Mouse (Mus musculus): ENCODE measurements around the gene Rnf185. TPM values are rescaled to one million over a fixed set of nuclear protein-coding genes. Genes with fewer than 3 reads are reported as not detected.
A peak's percentile ranks its signal among the peaks of the same experiment; 100 is the strongest.

Gene Rnf185
- polyA plus RNA-seq, 1 experiment from 2014 or later = 33.9 TPM

DNA sequence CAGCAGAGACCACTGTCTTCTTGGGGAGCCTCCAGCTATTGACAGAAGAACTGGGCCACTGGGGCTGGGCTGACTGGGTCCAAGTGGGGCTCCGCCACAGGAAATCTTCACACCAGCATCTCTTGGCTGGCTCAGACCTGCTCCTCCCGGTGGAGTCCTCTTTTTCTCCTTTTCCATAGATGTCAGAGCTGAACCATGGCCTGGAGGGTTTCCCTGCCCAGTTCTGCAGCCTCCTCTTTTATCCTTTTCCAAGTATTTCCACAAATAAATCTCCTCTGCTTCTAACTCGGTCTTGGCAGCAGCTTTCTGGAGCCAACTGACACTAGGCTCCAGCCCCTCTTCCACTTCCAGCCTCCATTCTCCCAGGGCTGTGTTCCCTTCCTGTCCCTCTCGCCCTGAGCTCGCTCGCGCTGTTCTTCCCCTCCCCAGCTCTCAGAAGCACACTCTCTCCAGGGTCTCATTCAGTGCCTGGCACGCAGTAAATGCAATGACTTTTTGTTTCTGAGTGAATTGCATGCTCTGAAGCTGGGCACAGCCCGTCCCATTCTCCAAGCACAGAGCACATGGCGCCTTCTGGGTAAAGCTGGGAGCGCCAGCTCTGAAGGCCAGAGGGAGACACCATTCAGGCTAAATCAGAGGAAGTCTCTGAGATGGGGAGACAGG, 31.9 kb upstream of the Rnf185 start:
- Histone ChIP-seq H3K27ac (ENCODE audit: low read depth) (no peak overlapping the region), H3K4me3 (ENCODE audit: low read depth, low read length) (no peak overlapping the region), H3K9ac (ENCODE audit: low read length) (no peak overlapping the region), H3K36me3 (ENCODE audit: control insufficient read depth, insufficient read depth, low read length) (no peaks in the 10 kb centered on the region), H3K4me1 (replicated peaks; ENCODE audit: control insufficient read depth, insufficient read depth, low read length) (0 out of 2 replicates have a peak, but pooled peaks cover 3% of the 10 kb centered on the region), H3K27me3 (replicated peaks; ENCODE audit: control insufficient read depth, insufficient read depth, low read length) (no peaks in the 10 kb centered on the region), H3K9me3 (ENCODE audit: control insufficient read depth, low read length) (no peaks in the 10 kb centered on the region), H3K4me2 (ENCODE audit: low read length) (no peak overlapping the region)
- DNase-seq (ENCODE audit: low spot score) (no peak), ATAC-seq (replicated peaks; ENCODE audit: low FRiP score, low TSS enrichment, low read depth) (no peak)
- 64% methylated on average over 11 of the region's 11 CpGs for WGBS

DNA sequence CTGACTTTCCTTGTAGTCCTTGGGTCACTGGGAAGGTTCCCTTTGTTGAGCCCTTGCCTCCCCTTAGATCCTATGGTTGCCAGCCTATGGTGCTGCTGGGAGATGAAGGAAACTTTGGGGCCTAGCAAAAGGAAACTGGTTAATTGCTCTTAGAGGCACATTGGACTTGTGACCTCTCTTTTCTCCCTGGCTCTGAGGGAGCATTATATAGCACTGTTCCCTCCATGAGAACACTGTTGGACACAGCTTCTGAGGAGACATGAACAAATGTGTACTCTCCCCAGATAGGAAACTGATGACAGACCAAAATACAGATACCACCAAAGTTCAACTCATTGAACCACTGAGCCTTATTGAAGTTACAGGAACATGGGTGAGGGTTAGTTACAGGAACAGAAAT, 23.3 kb upstream of the Rnf185 start:
- DNase-seq (ENCODE audit: low spot score) = no peak
- ATAC-seq (replicated peaks; ENCODE audit: low FRiP score, low TSS enrichment, low read depth) = no peak
- no peak overlapping the region for H3K27ac ChIP-seq (ENCODE audit: low read depth)
- no peaks in the 10 kb centered on the region for H3K36me3 ChIP-seq (ENCODE audit: control insufficient read depth, insufficient read depth, low read length)
- H3K9me3 ChIP-seq (ENCODE audit: control insufficient read depth, low read length) = no peaks in the 10 kb centered on the region
- H3K27me3 ChIP-seq (replicated peaks; ENCODE audit: control insufficient read depth, insufficient read depth, low read length) = no peaks in the 10 kb centered on the region
- H3K9ac ChIP-seq (ENCODE audit: low read length) = no peak overlapping the region
- no peak overlapping the region for H3K4me2 ChIP-seq (ENCODE audit: low read length)
- no peaks in the 10 kb centered on the region for H3K4me1 ChIP-seq (replicated peaks; ENCODE audit: control insufficient read depth, insufficient read depth, low read length)
- H3K4me3 ChIP-seq (ENCODE audit: low read depth, low read length) = no peak overlapping the region

DNA sequence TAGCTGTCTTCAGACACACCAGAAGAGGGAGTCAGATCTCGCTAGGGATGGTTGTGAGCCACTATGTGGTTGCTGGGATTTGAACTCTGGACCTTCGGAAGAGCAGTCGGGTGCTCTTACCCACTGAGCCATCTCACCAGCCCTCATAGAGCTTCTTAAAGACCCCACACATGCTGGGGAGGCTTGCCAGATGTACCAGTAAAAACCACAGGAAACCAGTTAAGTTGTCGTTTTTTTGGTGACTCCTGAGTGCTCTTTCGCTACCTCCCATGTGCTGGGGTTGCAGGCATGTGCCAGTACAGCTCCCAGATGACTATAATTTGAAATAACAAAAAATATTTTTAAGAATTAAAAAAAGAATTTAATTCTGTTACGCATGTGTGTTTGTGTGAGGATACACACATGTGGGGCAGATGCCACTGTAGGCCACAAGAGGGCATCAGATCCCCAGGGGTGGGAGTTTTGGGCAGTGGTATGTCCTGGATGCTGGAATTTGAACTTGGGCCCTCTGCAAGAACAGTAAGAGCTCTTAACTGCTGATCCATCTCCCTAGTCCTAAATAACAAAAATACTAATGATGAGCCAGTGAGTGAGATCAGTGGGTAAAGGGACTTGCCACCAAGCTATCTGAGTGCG, 22.4 kb upstream of the Rnf185 start:
- Histone ChIP-seq H3K27me3 (replicated peaks; ENCODE audit: control insufficient read depth, insufficient read depth, low read length) (no peaks in the 10 kb centered on the region), H3K36me3 (ENCODE audit: control insufficient read depth, insufficient read depth, low read length) (no peaks in the 10 kb centered on the region), H3K9me3 (ENCODE audit: control insufficient read depth, low read length) (no peaks in the 10 kb centered on the region), H3K4me1 (replicated peaks; ENCODE audit: control insufficient read depth, insufficient read depth, low read length) (no peaks in the 10 kb centered on the region), H3K4me2 (ENCODE audit: low read length) (no peak overlapping the region), H3K4me3 (ENCODE audit: low read depth, low read length) (no peak overlapping the region), H3K27ac (ENCODE audit: low read depth) (no peak overlapping the region), H3K9ac (ENCODE audit: low read length) (no peak overlapping the region)
- 93% methylated on average over 7 of the region's 7 CpGs for whole genome bisulfite sequencing
- no peak for ATAC-seq (replicated peaks; ENCODE audit: low FRiP score, low TSS enrichment, low read depth)
- DNase-seq (ENCODE audit: low spot score) = no peak

DNA sequence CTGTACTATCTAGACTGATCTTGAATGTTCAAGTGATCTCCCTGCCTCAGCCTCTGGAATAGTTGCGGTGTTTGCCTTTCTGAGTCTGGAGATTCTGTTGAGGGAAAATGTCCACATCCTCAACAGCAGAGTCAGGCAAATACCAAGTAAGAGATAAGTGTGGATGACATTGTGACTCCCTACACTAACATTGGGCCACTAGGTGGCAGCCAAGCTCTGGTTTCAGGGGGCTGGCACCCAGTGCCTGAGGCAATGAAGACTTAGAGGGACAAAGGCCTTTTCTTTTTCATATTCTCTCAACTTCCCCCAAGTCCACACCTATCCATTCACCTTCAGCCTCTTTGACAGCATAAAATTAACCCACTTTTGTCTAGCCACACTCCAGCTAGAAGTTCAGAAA, 20.3 kb upstream of the Rnf185 start:
- no peaks in the 10 kb centered on the region for H3K27me3 ChIP-seq (replicated peaks; ENCODE audit: control insufficient read depth, insufficient read depth, low read length)
- H3K9me3 ChIP-seq (ENCODE audit: control insufficient read depth, low read length) = no peaks in the 10 kb centered on the region
- ATAC-seq (replicated peaks; ENCODE audit: low FRiP score, low TSS enrichment, low read depth) = peak; percentile 80

DNA sequence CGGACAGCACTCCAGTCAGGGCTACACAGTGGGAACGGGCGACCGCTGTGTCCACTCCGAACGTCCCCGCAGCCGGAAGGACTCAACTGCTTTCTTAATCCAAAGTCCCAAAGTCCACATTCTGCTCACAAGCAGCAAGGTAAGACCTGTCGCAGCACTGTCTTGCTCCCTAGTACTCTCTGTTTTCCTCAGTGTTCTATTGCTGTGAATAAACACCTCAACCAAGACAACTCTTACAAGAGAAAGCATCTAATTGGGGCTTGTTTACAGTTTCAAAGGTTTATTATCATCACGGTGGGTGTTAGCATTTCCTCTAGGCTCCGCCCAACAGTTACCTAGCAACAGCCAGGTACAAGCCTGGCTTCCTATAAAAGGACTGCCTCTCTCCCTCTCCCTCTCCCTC, 19.3 kb upstream of the Rnf185 start:
- ATAC-seq (replicated peaks; ENCODE audit: low FRiP score, low TSS enrichment, low read depth) (0 out of 2 replicates have a peak, but pooled peaks have one; percentile 20), DNase-seq (ENCODE audit: low spot score) (no peak)
- H3K9ac ChIP-seq (ENCODE audit: low read length) = no peak overlapping the region
- no peak overlapping the region for H3K27ac ChIP-seq (ENCODE audit: low read depth)
- no peak overlapping the region for H3K4me3 ChIP-seq (ENCODE audit: low read depth, low read length)
- no peaks in the 10 kb centered on the region for H3K27me3 ChIP-seq (replicated peaks; ENCODE audit: control insufficient read depth, insufficient read depth, low read length)
- no peaks in the 10 kb centered on the region for H3K36me3 ChIP-seq (ENCODE audit: control insufficient read depth, insufficient read depth, low read length)
- no peaks in the 10 kb centered on the region for H3K4me1 ChIP-seq (replicated peaks; ENCODE audit: control insufficient read depth, insufficient read depth, low read length)
- H3K4me2 ChIP-seq (ENCODE audit: low read length) = no peak overlapping the region; the same call in 1 of the 2 replicates
- 22% methylated on average over 11 of the region's 11 CpGs for WGBS
- H3K9me3 ChIP-seq (ENCODE audit: control insufficient read depth, low read length) = no peaks in the 10 kb centered on the region

More for the DNA sequence above, 20.3 kb upstream of the Rnf185 start:
- no peak overlapping the region for H3K9ac ChIP-seq (ENCODE audit: low read length)
- no peak overlapping the region for H3K4me2 ChIP-seq (ENCODE audit: low read length)
- H3K36me3 ChIP-seq (ENCODE audit: control insufficient read depth, insufficient read depth, low read length) = no peaks in the 10 kb centered on the region
- 41% methylated on average over 1 of the region's 1 CpGs for WGBS
- H3K27ac ChIP-seq (ENCODE audit: low read depth) = no peak overlapping the region
- DNase-seq (ENCODE audit: low spot score) = peak; percentile 92
- no peaks in the 10 kb centered on the region for H3K4me1 ChIP-seq (replicated peaks; ENCODE audit: control insufficient read depth, insufficient read depth, low read length)
- no peak overlapping the region for H3K4me3 ChIP-seq (ENCODE audit: low read depth, low read length)

DNA sequence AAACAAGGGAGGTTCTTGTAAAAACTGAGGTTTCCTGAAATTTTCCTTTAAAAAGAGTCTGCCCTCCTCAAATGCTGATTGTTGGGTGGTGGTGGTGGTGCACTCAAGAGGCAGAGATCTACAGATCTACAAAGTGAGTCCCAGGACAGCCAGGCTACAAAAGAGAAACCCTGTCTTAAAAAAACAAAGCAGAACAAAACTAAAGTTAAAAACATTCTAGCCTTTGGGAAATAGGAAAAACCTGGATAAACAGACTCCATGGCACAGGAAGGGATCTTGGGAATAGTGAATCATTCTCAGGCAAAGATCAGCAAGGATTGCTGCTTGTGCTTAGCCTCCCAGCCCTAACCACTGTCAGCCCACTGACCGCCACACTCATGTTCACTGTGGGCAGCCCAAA, 10.7 kb upstream of the Rnf185 start:
- ATAC-seq (replicated peaks; ENCODE audit: low FRiP score, low TSS enrichment, low read depth) = no peak
- H3K9ac ChIP-seq (ENCODE audit: low read length) = no peak overlapping the region

DNA sequence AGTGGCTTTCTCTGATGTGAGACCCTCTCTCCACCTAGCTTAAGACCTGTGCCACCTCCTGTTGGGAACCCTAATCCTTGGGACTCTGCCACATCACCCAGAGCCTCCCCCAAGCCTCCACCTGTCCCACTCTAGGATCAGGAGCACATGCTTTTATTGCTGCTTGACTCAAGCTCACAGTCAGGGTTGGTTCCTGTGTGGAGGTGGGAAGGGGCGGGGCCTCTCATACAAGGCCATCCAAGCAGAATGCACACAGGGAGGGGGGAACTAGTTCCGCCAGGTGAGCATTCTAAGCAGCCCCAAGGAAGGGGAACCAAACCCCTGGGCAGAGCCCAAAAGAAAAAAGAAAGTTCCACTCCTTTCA, 6.9 kb upstream of the Rnf185 start:
- no peak overlapping the region for H3K4me2 ChIP-seq (ENCODE audit: low read length)
- ATAC-seq (replicated peaks; ENCODE audit: low FRiP score, low TSS enrichment, low read depth) = peak; percentile 75

More for the DNA sequence above, 10.7 kb upstream of the Rnf185 start:
- 89% methylated on average over 1 of the region's 1 CpGs for WGBS
- no peaks in the 10 kb centered on the region for H3K36me3 ChIP-seq (ENCODE audit: control insufficient read depth, insufficient read depth, low read length)
- no peaks in the 10 kb centered on the region for H3K4me1 ChIP-seq (replicated peaks; ENCODE audit: control insufficient read depth, insufficient read depth, low read length)
- DNase-seq (ENCODE audit: low spot score) = no peak
- no peak overlapping the region for H3K27ac ChIP-seq (ENCODE audit: low read depth)
- H3K27me3 ChIP-seq (replicated peaks; ENCODE audit: control insufficient read depth, insufficient read depth, low read length) = no peaks in the 10 kb centered on the region
- H3K4me3 ChIP-seq (ENCODE audit: low read depth, low read length) = no peak overlapping the region
- H3K9me3 ChIP-seq (ENCODE audit: control insufficient read depth, low read length) = no peaks in the 10 kb centered on the region
- no peak overlapping the region for H3K4me2 ChIP-seq (ENCODE audit: low read length)

DNA sequence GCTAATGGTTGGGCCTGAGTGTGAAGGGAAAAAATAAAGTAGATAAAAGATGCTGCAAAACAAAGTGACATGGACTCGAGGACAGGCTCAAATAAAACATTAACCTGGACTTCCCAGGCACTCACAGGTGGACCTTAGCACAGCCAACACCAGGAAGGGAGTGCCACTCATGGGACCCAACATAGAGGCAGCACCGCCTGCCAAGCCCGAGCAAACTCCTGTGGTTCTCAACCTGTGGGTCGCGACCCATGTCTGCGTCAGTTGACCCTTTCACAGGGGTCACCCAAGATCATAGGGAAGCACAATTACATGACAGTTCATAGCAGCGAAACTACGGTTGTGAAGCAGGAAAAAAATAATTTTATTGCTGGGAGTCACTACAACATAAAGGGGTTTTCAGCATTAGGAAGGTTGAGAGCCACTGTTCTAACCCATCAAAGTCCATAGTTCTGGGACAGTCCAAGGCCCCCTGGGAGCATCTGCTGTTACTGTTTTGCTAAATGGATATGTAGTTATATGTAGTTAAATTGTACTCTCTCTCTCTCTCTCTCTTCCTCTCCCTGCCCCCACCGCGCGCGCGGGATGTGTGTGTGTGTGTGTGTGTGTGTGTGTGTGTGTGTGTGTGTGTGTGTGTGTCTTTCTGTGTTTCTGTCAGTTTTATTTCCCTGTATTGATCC, 6.4 kb upstream of the Rnf185 start:
- Histone ChIP-seq H3K9me3 (ENCODE audit: control insufficient read depth, low read length) (no peaks in the 10 kb centered on the region), H3K9ac (ENCODE audit: low read length) (no peak overlapping the region), H3K4me1 (replicated peaks; ENCODE audit: control insufficient read depth, insufficient read depth, low read length) (peaks cover under 1% of the 10 kb centered on the region; the same call in 1 of the 2 replicates), H3K27me3 (replicated peaks; ENCODE audit: control insufficient read depth, insufficient read depth, low read length) (no peaks in the 10 kb centered on the region), H3K27ac (ENCODE audit: low read depth) (no peak overlapping the region), H3K36me3 (ENCODE audit: control insufficient read depth, insufficient read depth, low read length) (peaks cover 16% of the 10 kb centered on the region), H3K4me2 (ENCODE audit: low read length) (peak overlapping the region; percentile 18; the same call in 1 of the 2 replicates), H3K4me3 (ENCODE audit: low read depth, low read length) (no peak overlapping the region)
- DNase-seq (ENCODE audit: low spot score) (peak; percentile 55), ATAC-seq (replicated peaks; ENCODE audit: low FRiP score, low TSS enrichment, low read depth) (0 out of 2 replicates have a peak, but pooled peaks have one; percentile 53)
- 74% methylated on average over 13 of the region's 13 CpGs for WGBS

More for the DNA sequence above, 6.9 kb upstream of the Rnf185 start:
- H3K4me1 ChIP-seq (replicated peaks; ENCODE audit: control insufficient read depth, insufficient read depth, low read length) = no peaks in the 10 kb centered on the region
- peaks cover 15% of the 10 kb centered on the region for H3K36me3 ChIP-seq (ENCODE audit: control insufficient read depth, insufficient read depth, low read length)
- H3K9ac ChIP-seq (ENCODE audit: low read length) = no peak overlapping the region
- no peaks in the 10 kb centered on the region for H3K9me3 ChIP-seq (ENCODE audit: control insufficient read depth, low read length)
- H3K27me3 ChIP-seq (replicated peaks; ENCODE audit: control insufficient read depth, insufficient read depth, low read length) = no peaks in the 10 kb centered on the region
- no peak overlapping the region for H3K27ac ChIP-seq (ENCODE audit: low read depth)
- no peak overlapping the region for H3K4me3 ChIP-seq (ENCODE audit: low read depth, low read length)
- 73% methylated on average over 2 of the region's 2 CpGs for WGBS
- peak; percentile 52 for DNase-seq (ENCODE audit: low spot score)

Measured in intestine, embryonic 14.5 days (tissue).